Mouse (Mus musculus) neural tube, embryonic 13.5 days (tissue): Measurements from ENCODE around the gene Tmem95. TPM values are rescaled to one million over a fixed set of nuclear protein-coding genes. Genes with fewer than 3 reads are reported as not detected.
"Not testable (repeated sequence)": the region's sequence is repeated elsewhere in the genome, so short reads cannot be mapped to it uniquely, and the experiment has no call there.

Source experiments
- ATAC-seq: fragments of 200-750 bp; cut with Nextera tagmentation; 2 replicates; pipeline ENCODE4 v1.8.0; 2017; ENCODE audit warnings: low read depth, mild to moderate bottlenecking, moderate TSS enrichment, moderate library complexity
- H3K27ac ChIP-seq: fragments of 300-500 bp; sonication (generic); replicated peaks from 2 replicates; pipeline ENCODE4 v1.5.1; 2015; ENCODE audit warnings: moderate library complexity, mild to moderate bottlenecking, inconsistent platforms
- H3K27me3 ChIP-seq: fragments of 300-500 bp; sonication (generic); 2 replicates; pipeline ENCODE4 v1.6.1; 2015; ENCODE audit warnings: mild to moderate bottlenecking, inconsistent platforms
- H3K36me3 ChIP-seq: fragments of 300-500 bp; sonication (generic); 2 replicates; pipeline ENCODE4 v1.6.1; 2015; ENCODE audit warnings: mild to moderate bottlenecking, inconsistent platforms
- H3K4me1 ChIP-seq: fragments of 300-500 bp; sonication (generic); replicated peaks from 2 replicates; pipeline ENCODE4 v1.6.1; 2015; ENCODE audit warnings: inconsistent platforms
- H3K4me2 ChIP-seq: fragments of 300-500 bp; sonication (generic); 2 replicates; pipeline ENCODE4 v1.6.1; 2015; ENCODE audit warnings: inconsistent platforms, mild to moderate bottlenecking, moderate library complexity
- H3K4me3 ChIP-seq: fragments of 300-500 bp; sonication (generic); 2 replicates; pipeline ENCODE4 v1.5.1; 2015; ENCODE audit warnings: mild to moderate bottlenecking, inconsistent platforms
- H3K9ac ChIP-seq: fragments of 300-500 bp; sonication (generic); 2 replicates; pipeline ENCODE4 v1.6.1; 2015; ENCODE audit warnings: moderate library complexity, mild to moderate bottlenecking, inconsistent platforms
- H3K9me3 ChIP-seq: fragments of 300-500 bp; sonication (generic); 2 replicates; pipeline ENCODE4 v1.6.1; 2016; ENCODE audit warnings: inconsistent platforms
- WGBS: fragments of 180-500 bp; shearing (Covaris S2); methylation state at CpG from one replicate; pipeline ENCODE4 v1.1.7; 2015; 5-methylcytosine and 5-hydroxymethylcytosine counted together
- polyA plus RNA-seq: library from polyadenylated mRNA; unstranded; fragments of >200 nt; fragmentation: Nextera tagmentation; extraction: Ambion mirVana; gene quantifications from 2 replicates; pipeline ENCODE4 v1.2.1, GENCODE M21; 2015

Tmem95 gene
- polyA plus RNA-seq, 1 experiment from 2014 or later: not detected

DNA sequence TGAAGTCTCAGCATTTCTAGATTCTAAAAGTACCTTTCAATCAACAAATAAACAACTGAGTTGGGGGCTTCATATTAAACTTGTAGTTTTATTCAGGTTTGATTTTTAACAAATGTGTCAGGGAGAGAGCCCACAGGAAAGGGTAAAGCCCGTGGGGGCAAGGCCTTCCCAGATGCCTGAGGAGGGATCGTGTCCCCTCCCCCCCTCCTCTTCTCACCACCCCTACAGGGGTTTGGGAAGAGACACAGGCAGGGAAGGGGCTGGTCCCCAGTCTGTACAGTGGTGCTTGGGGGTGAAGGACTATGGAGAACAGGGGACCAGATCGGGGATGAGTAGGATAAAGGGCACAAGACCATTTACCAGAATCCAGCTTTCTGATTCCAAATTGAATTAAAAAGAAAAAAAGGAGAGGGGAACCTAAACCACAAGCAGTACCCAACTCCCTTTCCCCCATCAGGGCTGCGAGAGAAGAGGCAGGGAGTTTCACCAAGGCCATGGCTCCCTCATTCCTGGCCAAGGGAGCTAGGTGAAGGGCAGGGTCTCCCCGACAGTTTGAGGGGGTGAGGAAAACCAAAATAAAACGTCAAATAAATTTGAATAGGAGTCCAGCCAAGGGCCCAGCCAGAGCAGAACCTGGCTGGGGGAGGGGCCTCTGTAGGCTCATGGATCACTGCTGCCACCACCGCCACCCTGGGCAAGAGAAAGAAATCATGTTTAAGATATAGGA is 39.0 kb upstream of the Tmem95 start:
- peaks cover 61% of the 10 kb centered on the region for H3K36me3 ChIP-seq
- not testable (repeated sequence) for H3K4me2 ChIP-seq, H3K9ac ChIP-seq, H3K4me3 ChIP-seq, H3K27me3 ChIP-seq, H3K27ac ChIP-seq, H3K9me3 ChIP-seq, ATAC-seq
- 65% methylated on average over 7 of the region's 7 CpGs for WGBS
- peaks cover 55% of the 10 kb centered on the region for H3K4me1 ChIP-seq

DNA sequence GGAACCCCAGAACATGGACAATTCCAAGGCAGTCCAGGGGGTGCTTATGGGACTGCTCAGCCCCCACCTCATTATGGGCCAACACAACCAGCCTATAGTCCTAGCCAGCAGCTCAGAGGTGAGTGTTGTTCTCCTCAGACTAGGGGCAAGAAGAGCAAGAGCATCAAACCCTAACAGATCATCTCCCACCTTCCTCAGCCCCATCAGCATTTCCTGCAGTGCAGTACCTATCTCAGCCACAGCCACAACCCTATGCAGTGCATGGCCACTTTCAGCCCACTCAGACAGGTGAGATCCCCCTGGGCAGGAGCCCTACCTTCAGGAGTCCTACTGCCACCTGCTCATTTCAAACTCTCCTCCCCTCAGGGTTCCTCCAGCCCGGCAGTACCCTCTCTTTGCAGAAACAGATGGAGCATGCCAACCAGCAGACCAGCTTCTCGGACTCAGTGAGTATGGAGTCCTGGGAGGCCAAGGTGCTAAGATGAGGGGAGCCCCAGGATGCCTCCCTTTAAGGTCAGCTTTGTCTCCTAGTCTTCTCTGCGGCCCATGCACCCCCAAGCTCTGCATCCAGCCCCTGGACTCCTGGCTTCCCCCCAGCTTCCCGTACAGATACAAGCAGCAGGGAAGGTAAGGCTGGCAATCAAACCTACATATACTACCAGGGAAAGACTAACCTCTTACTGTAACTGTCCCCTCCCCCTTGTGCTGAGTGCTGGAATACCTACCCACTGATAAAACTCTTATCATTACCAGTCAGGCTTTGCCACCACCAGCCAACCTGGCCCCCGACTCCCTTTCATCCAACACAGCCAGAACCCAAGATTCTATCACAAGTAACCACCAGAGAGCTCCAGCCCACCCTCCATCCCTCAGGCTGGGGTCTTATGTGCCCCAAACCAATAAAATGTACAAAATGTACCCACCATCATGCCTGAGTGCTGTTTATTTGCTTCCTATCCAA is 38.1 kb upstream of the Tmem95 start:
- Histone ChIP-seq H3K27ac (no peak overlapping the region), H3K27me3 (no peaks in the 10 kb centered on the region), H3K4me3 (no peak overlapping the region), H3K36me3 (peaks cover 70% of the 10 kb centered on the region), H3K9me3 (no peaks in the 10 kb centered on the region), H3K4me2 (no peak overlapping the region), H3K4me1 (peaks cover 55% of the 10 kb centered on the region), H3K9ac (no peak overlapping the region)
- no peak for ATAC-seq
- WGBS: 67% methylated on average over 5 of the region's 5 CpGs

DNA sequence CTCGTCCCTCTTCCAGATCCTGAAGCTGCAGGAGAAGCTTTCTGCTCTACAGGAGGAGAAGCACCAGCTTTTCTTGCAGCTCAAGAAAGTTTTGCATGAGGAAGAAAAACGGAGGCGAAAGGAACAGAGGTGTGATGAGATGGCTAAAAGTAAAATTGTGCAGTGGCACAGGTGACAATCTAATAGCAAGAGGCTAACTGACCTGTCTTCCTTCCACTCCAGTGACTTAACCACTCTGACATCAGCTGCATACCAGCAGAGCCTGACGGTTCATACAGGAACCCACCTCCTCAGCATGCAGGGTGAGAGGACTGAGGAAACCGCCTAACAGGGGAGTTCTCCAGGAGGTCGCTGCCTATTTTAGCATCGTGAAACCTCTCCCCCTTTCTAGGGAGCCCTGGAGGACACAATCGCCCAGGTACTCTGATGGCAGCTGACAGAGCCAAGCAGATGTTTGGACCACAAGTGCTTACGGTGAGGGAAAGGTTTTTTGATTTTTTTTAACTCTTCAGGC is 37.2 kb upstream of the Tmem95 start:
- Histone ChIP-seq H3K27ac (no peak overlapping the region), H3K4me3 (peak overlapping the region; percentile 93), H3K36me3 (peaks cover 80% of the 10 kb centered on the region), H3K4me2 (peak overlapping the region; percentile 100), H3K9ac (peak overlapping the region; percentile 89), H3K4me1 (peaks cover 52% of the 10 kb centered on the region), H3K27me3 (no peaks in the 10 kb centered on the region), H3K9me3 (no peaks in the 10 kb centered on the region)
- no peak for ATAC-seq
- WGBS: 40% methylated on average over 9 of the region's 9 CpGs

DNA sequence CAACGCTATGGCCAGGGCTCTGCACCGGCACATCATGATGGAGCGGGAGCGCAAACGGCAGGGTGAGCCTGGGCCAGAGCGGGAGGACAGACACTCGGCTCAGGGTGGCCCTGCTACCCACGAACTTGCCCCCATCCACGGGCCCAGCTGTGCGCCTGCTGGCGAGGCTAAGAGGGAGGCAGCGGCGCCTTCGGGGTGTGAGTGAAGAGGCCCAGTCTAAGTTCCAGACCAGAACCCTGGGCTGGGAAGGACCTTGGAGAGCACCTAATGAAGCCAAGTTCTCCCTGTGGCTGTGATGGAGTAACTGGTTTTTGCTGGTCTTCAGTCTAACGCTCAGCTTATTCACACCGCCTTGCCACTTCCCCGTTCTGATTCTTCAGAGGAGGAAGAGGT is 36.5 kb upstream of the Tmem95 start:
- H3K4me2 ChIP-seq: peak overlapping the region; percentile 100
- peak overlapping the region; percentile 90 for H3K27ac ChIP-seq
- peak overlapping the region; percentile 93 for H3K4me3 ChIP-seq
- peaks cover 86% of the 10 kb centered on the region for H3K36me3 ChIP-seq
- peak overlapping the region; percentile 89 for H3K9ac ChIP-seq
- WGBS: 2% methylated on average over 17 of the region's 17 CpGs
- H3K9me3 ChIP-seq: no peaks in the 10 kb centered on the region
- H3K4me1 ChIP-seq: peaks cover 46% of the 10 kb centered on the region
- no peaks in the 10 kb centered on the region for H3K27me3 ChIP-seq
- no peak; the same call in none of the 2 replicates for ATAC-seq

DNA sequence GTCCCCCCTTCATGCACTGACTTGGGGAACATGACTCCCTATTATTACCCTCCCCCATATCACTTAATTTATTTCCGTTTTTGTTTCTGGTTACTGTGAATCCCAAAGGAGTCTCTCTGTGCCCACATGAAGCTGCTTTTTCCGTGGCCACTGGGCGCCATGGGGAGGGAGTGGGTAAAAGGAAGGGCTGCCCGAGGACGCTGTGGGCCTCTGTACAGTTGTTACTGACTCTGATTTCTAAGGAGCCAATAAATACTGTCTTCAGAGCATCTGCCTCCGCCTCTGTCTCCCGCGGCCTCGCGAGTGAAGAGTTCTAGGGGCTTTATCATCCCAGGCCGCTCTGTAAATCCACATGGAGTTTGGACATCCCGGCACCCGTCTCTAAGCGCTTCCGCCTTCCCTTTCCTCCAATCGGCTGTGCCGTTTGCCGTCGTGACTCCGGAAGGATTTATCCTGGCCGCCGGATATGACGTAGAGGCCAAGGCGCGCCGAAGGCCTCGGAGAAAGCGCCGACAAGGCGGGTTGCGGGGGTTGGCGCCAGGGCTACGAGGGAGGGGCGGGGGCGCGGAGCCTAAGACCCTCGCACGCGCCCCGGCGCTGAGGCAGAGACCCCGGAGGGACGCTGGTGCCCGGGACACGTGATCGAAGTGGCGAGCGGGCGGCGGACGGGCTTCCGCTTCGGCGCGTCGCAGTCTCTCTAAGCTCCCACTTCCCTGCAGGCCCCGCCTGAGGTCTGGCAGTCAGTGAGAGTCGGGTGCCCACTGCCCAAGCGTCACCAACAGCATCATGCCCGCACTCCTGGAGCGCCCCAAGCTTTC is 35.9 kb upstream of the Tmem95 start, which contains the start of gene Gps2:
Gene Gps2, plus strand, starts transcription at position 335 of the 818 bp plus-strand sequence.
- H3K27ac ChIP-seq: peak within 1 kb of the TSS; percentile 90
- H3K4me1 ChIP-seq: peaks cover 40% of the 10 kb centered on the region
- H3K36me3 ChIP-seq: peaks cover 86% of the 10 kb centered on the region
- 1% methylated on average over 61 of the region's 61 CpGs for WGBS
- peak within 1 kb of the TSS; percentile 100 for H3K4me2 ChIP-seq
- peak; percentile 88 for ATAC-seq
- H3K4me3 ChIP-seq: peak within 1 kb of the TSS; percentile 93
- no peaks in the 10 kb centered on the region for H3K27me3 ChIP-seq
- no peaks in the 10 kb centered on the region for H3K9me3 ChIP-seq
- peak within 1 kb of the TSS; percentile 89 for H3K9ac ChIP-seq

DNA sequence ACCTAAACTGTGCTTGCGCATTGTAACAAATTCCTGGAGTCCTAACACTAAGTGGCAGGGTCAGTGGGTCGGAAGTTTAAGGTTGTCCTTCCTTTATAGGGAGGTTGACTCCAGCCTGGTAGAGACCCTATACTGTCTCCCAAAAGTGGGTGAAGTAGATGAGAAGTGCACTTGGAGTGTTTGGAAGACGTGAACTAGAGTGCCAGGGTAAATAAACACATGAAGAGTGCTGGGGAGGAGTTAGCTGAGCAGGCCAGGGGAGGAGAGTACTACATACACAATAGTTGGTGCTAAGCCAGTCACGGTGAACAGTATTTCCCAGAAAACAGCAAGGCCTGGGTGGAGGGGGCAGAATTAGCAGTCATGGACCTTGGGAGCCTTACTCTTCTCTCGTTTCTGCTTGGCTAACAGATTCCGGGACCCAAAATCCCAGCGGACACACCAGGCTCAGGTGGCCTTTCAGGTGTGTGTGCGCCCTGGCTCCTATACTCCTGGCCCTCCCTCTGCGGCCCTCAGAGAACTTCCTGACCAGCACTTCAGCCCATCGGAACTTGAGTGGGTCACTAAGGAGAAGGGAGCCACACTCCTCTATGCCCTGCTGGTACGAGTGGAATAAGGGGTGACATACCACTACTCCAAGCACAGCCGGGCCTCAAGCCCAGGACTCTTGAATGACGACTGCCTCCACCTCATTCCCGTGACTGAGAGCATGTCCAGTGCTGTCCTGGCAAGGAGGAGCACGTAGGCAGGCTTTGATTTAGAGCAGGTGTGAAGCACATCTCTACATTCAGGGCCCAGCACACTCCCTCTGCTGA is 35.1 kb upstream of the Tmem95 start:
- Histone ChIP-seq H3K4me1 (peaks cover 33% of the 10 kb centered on the region), H3K36me3 (peaks cover 86% of the 10 kb centered on the region), H3K9ac (peak overlapping the region; percentile 89; the same call in 1 of the 2 replicates), H3K27me3 (no peaks in the 10 kb centered on the region), H3K4me3 (peak overlapping the region; percentile 93), H3K27ac (peak overlapping the region; percentile 90), H3K4me2 (peak overlapping the region; percentile 100), H3K9me3 (no peaks in the 10 kb centered on the region)
- 79% methylated on average over 15 of the region's 15 CpGs for WGBS
- ATAC-seq: peak; percentile 32

DNA sequence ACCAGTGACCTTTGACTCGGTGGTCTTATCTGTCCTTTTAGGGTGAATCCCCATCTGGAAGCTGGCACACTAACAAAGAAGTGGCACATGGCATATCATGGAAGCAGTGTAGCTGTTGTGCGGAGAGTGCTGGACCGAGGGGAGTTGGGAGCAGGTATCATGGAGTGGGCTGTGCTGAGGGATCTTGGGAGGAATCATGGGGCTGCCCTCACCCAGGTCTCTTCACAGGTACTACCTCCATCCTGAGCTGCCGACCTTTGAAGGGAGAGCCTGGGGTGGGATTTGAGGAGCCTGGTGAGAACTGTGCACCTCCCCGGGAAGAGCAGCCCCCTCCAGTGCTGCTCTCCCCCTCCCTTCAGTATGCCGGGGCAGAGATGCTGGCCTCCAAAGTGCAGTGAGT is 33.9 kb upstream of the Tmem95 start:
- no peaks in the 10 kb centered on the region for H3K9me3 ChIP-seq
- no peaks in the 10 kb centered on the region for H3K27me3 ChIP-seq
- ATAC-seq: no peak
- peaks cover 33% of the 10 kb centered on the region for H3K4me1 ChIP-seq
- H3K36me3 ChIP-seq: peaks cover 86% of the 10 kb centered on the region
- 92% methylated on average over 6 of the region's 6 CpGs for WGBS
- H3K4me3 ChIP-seq: no peak overlapping the region
- H3K27ac ChIP-seq: no peak overlapping the region
- no peak overlapping the region for H3K4me2 ChIP-seq
- H3K9ac ChIP-seq: no peak overlapping the region

DNA sequence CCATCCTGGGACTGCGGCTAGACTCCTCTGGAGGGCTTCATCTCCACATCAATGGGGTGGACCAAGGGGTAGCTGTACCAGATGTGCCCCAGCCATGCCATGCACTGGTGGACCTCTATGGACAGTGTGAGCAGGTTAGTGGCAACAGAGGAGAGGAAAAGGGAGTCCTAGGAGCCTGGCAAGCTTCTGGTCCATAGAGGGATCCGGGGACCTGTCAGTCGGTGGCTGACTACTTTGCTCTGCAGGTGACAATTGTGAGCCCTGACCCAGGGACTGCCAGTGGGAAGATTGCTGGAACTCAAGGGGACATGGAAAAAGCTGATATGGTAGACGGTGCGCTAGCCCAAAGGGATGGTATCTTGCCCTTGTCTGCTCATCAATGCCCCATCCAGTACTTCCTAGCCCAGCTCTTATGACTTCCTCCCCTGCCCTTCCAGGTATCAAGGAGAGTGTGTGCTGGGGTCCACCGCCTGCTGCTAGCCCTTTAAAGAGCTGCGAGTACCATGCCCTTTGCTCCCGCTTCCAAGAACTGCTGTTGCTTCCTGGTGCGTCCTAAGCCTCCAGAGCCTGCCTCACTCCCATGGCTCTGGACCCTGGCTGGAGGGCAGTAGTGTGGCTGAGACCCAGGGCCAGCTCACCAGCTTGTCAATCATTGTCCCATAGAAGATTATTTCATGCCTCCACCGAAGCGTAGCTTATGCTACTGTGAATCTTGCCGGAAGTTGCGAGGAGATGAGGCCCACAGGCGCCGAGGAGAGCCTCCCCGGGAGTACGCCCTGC is 33.2 kb upstream of the Tmem95 start:
- no peak overlapping the region for H3K4me3 ChIP-seq
- peaks cover 28% of the 10 kb centered on the region for H3K4me1 ChIP-seq
- H3K4me2 ChIP-seq: no peak overlapping the region
- H3K36me3 ChIP-seq: peaks cover 86% of the 10 kb centered on the region
- H3K27ac ChIP-seq: no peak overlapping the region
- WGBS: 93% methylated on average over 17 of the region's 17 CpGs
- no peak overlapping the region for H3K9ac ChIP-seq
- H3K27me3 ChIP-seq: no peaks in the 10 kb centered on the region
- no peaks in the 10 kb centered on the region for H3K9me3 ChIP-seq
- no peak for ATAC-seq

DNA sequence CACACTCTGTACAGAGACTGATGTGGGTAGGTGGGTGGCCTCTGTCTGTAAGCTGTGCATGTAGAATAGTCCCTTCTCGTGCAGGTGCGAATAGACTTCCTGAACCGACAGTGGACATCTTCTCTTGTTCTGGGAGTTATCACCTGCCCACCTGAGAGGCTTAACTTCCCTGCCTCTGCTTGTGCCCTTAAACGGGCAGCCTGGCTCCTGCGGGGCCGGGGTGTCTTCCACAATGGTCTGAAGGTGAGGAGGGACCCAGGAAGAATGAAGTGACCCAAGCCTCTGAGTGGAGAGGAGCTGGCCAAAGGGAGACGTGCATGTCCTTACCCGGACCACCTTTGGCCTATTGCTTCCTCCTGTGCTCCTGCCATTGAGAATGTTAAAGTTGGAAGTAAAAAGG is 32.4 kb upstream of the Tmem95 start:
- Histone ChIP-seq H3K36me3 (peaks cover 87% of the 10 kb centered on the region), H3K9me3 (no peaks in the 10 kb centered on the region), H3K9ac (no peak overlapping the region), H3K27me3 (no peaks in the 10 kb centered on the region), H3K4me3 (no peak overlapping the region), H3K4me1 (peaks cover 20% of the 10 kb centered on the region), H3K27ac (no peak overlapping the region), H3K4me2 (no peak overlapping the region)
- no peak for ATAC-seq
- 90% methylated on average over 8 of the region's 8 CpGs for WGBS

DNA sequence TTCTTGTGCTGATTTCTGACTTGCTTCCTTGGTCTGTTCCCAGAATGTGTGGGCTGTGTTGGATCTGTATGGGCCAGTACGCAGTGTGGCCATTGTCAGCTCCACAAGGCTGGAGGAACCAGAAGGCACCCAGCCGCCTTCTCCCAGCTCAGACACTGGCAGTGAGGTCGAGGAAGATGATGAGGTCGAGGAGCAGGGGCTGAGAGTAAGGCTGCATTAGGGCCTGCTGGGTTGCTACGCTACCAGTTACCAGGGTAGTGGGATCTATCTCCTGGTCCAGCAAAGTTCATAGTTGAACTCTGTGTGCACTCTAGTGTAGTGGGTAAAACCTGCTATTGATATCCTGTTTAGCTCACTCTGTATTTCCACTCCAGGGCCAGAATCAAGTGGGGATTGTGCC is 31.4 kb upstream of the Tmem95 start:
- H3K36me3 ChIP-seq: peaks cover 90% of the 10 kb centered on the region
- WGBS: 94% methylated on average over 5 of the region's 5 CpGs
- H3K9ac ChIP-seq: no peak overlapping the region
- H3K4me1 ChIP-seq: peaks cover 11% of the 10 kb centered on the region
- H3K27ac ChIP-seq: no peak overlapping the region
- H3K4me3 ChIP-seq: no peak overlapping the region
- no peak overlapping the region for H3K4me2 ChIP-seq
- no peaks in the 10 kb centered on the region for H3K9me3 ChIP-seq
- H3K27me3 ChIP-seq: no peaks in the 10 kb centered on the region
- ATAC-seq: no peak
